Mouse (Mus musculus) E14TG2a.4 (cell line): ENCODE results near the gene Mndal.
"Not testable (repeated sequence)": the region's sequence is repeated elsewhere in the genome, so short reads cannot be mapped to it uniquely, and the experiment has no call there.

ENCODE experiments used
- CTCF ChIP-seq: conservative IDR thresholded peaks from 2 replicates; pipeline ENCODE4 v1.5.1; 2014; ENCODE audit warnings: low read length
- NANOG ChIP-seq: IDR thresholded peaks from 2 replicates; pipeline ENCODE4 v1.6.1; 2014; ENCODE audit warnings: borderline replicate concordance, low read length, mixed read lengths
- POU5F1 ChIP-seq: IDR thresholded peaks from 2 replicates; pipeline ENCODE4 v1.6.1; 2014; ENCODE audit warnings: low read length, borderline replicate concordance

GRCm38 (mm10) chr1:173919279-173919678, 23.0 kb downstream of the Mndal start:
- TF ChIP-seq CTCF, POU5F1, NANOG: not testable (repeated sequence)
